Mouse (Mus musculus) forebrain, embryonic 10.5 days (tissue): Measurements from ENCODE around the gene Tubb4b. TPM values are rescaled to one million over a fixed set of nuclear protein-coding genes. Genes with fewer than 3 reads are reported as not detected.

Experiments
- DNase-seq: peaks from one replicate; pipeline ENCODE4 v3.0.0-alpha.2; 2017; ENCODE audit warnings: low spot score; ENCODE audit errors: extremely low spot score
- H3K27ac ChIP-seq: fragments of 300-500 bp; sonication (generic); 2 replicates; pipeline ENCODE4 v1.5.1; 2016; ENCODE audit warnings: mild to moderate bottlenecking
- H3K27me3 ChIP-seq: fragments of 300-500 bp; sonication (generic); 2 replicates; pipeline ENCODE4 v1.6.1; 2016; ENCODE audit warnings: mild to moderate bottlenecking; ENCODE audit not compliant: poor library complexity, severe bottlenecking
- H3K36me3 ChIP-seq: fragments of 300-500 bp; sonication (generic); replicated peaks from 2 replicates; pipeline ENCODE4 v1.6.1; 2016; ENCODE audit warnings: mild to moderate bottlenecking, moderate library complexity
- H3K4me1 ChIP-seq: fragments of 300-500 bp; sonication (generic); 2 replicates; pipeline ENCODE4 v1.6.1; 2016
- H3K4me3 ChIP-seq: fragments of 300-500 bp; sonication (generic); 2 replicates; pipeline ENCODE4 v1.5.1; 2016; ENCODE audit warnings: mild to moderate bottlenecking, moderate library complexity
- H3K9me3 ChIP-seq: fragments of 300-500 bp; sonication (generic); 2 replicates; pipeline ENCODE4 v1.6.1; 2016; ENCODE audit warnings: mild to moderate bottlenecking, moderate library complexity
- WGBS: fragments of 180-500 bp; shearing (Covaris S2); methylation state at CpG from one replicate; pipeline ENCODE4 v1.1.7; 2016; 5-methylcytosine and 5-hydroxymethylcytosine counted together
- polyA plus RNA-seq: library from polyadenylated mRNA; unstranded; fragments of >200 nt; fragmentation: Nextera tagmentation; extraction: Ambion mirVana; gene quantifications from 2 replicates; pipeline ENCODE4 v1.2.1, GENCODE M21; 2016

The Tubb4b gene
- polyA plus RNA-seq, 1 experiment from 2014 or later: 780 TPM

GRCm38 (mm10) chr2:25240723-25241437 is 16.4 kb upstream of the Tubb4b start:
- H3K27ac ChIP-seq: peak overlapping the region; percentile 84
- peak; percentile 77 for DNase-seq
- WGBS: 2% methylated on average over 29 of the region's 29 CpGs
- peak overlapping the region; percentile 76 for H3K4me3 ChIP-seq
- no peaks in the 10 kb centered on the region for H3K9me3 ChIP-seq
- peaks cover 34% of the 10 kb centered on the region for H3K4me1 ChIP-seq
- peaks cover 56% of the 10 kb centered on the region for H3K27me3 ChIP-seq
- peaks cover 14% of the 10 kb centered on the region for H3K36me3 ChIP-seq

GRCm38 (mm10) chr2:25240310-25240709 is 15.8 kb upstream of the Tubb4b start:
- no peak for DNase-seq
- peak overlapping the region; percentile 76 for H3K4me3 ChIP-seq
- H3K9me3 ChIP-seq: no peaks in the 10 kb centered on the region
- 46% methylated on average over 8 of the region's 8 CpGs for WGBS
- H3K27ac ChIP-seq: peak overlapping the region; percentile 71
- peaks cover 34% of the 10 kb centered on the region for H3K4me1 ChIP-seq
- H3K27me3 ChIP-seq: peaks cover 57% of the 10 kb centered on the region
- H3K36me3 ChIP-seq: peaks cover 8% of the 10 kb centered on the region

GRCm38 (mm10) chr2:25239766-25240165 is 15.3 kb upstream of the Tubb4b start:
- Histone ChIP-seq H3K27me3 (peaks cover 57% of the 10 kb centered on the region), H3K9me3 (no peaks in the 10 kb centered on the region), H3K27ac (no peak overlapping the region), H3K36me3 (peaks cover 5% of the 10 kb centered on the region), H3K4me3 (no peak overlapping the region), H3K4me1 (peaks cover 34% of the 10 kb centered on the region)
- 87% methylated on average over 3 of the region's 3 CpGs for WGBS
- no peak for DNase-seq

- peaks cover 30% of the 10 kb centered on the region for H3K4me1 ChIP-seq
- no peak overlapping the region for H3K4me3 ChIP-seq
- H3K9me3 ChIP-seq: no peaks in the 10 kb centered on the region
- H3K27me3 ChIP-seq: peaks cover 44% of the 10 kb centered on the region
- no peaks in the 10 kb centered on the region for H3K36me3 ChIP-seq
- no peak overlapping the region for H3K27ac ChIP-seq
- DNase-seq: no peak
These were observed 13.6 kb upstream of the Tubb4b start for GRCm38 (mm10) chr2:25238106-25238505.

- no peaks in the 10 kb centered on the region for H3K9me3 ChIP-seq
- no peak overlapping the region for H3K4me3 ChIP-seq
- H3K27me3 ChIP-seq: peaks cover 38% of the 10 kb centered on the region
- no peaks in the 10 kb centered on the region for H3K36me3 ChIP-seq
- DNase-seq: no peak
- peaks cover 25% of the 10 kb centered on the region for H3K4me1 ChIP-seq
- WGBS: 76% methylated on average over 4 of the region's 4 CpGs
- H3K27ac ChIP-seq: no peak overlapping the region
These were observed 13.0 kb upstream of the Tubb4b start for GRCm38 (mm10) chr2:25237522-25237921.

GRCm38 (mm10) chr2:25236614-25237013 is 12.1 kb upstream of the Tubb4b start, which contains the start of gene Rnf224:
Gene Rnf224 (minus strand): TSS chr2:25236787.
- no peak within 1 kb of the TSS for H3K27ac ChIP-seq
- H3K27me3 ChIP-seq: peaks cover 31% of the 10 kb centered on the region
- 39% methylated on average over 8 of the region's 8 CpGs for WGBS
- no peaks in the 10 kb centered on the region for H3K36me3 ChIP-seq
- H3K4me3 ChIP-seq: no peak within 1 kb of the TSS
- H3K4me1 ChIP-seq: peaks cover 16% of the 10 kb centered on the region
- no peak for DNase-seq
- no peaks in the 10 kb centered on the region for H3K9me3 ChIP-seq

- no peak overlapping the region for H3K27ac ChIP-seq
- H3K27me3 ChIP-seq: peaks cover 30% of the 10 kb centered on the region
- H3K4me3 ChIP-seq: no peak overlapping the region
- DNase-seq: no peak
- 83% methylated on average over 5 of the region's 5 CpGs for WGBS
- H3K36me3 ChIP-seq: no peaks in the 10 kb centered on the region
- no peaks in the 10 kb centered on the region for H3K4me1 ChIP-seq
- H3K9me3 ChIP-seq: no peaks in the 10 kb centered on the region
These were observed 10.2 kb upstream of the Tubb4b start for GRCm38 (mm10) chr2:25234551-25235220.

- H3K27me3 ChIP-seq: peaks cover 23% of the 10 kb centered on the region
- peaks cover 2% of the 10 kb centered on the region for H3K4me1 ChIP-seq
- H3K9me3 ChIP-seq: no peaks in the 10 kb centered on the region
- WGBS: 88% methylated on average over 3 of the region's 3 CpGs
- no peak within 1 kb of the TSS for H3K27ac ChIP-seq
- H3K36me3 ChIP-seq: no peaks in the 10 kb centered on the region
- H3K4me3 ChIP-seq: no peak within 1 kb of the TSS
- DNase-seq: no peak
These were observed 9.5 kb upstream of the Tubb4b start, which contains the start of gene Slc34a3 for GRCm38 (mm10) chr2:25234050-25234449. Gene Slc34a3 (minus strand): TSS chr2:25234364.

- Histone ChIP-seq H3K4me1 (peaks cover 8% of the 10 kb centered on the region), H3K36me3 (no peaks in the 10 kb centered on the region), H3K27ac (no peak overlapping the region), H3K27me3 (peaks cover 21% of the 10 kb centered on the region), H3K4me3 (no peak overlapping the region), H3K9me3 (no peaks in the 10 kb centered on the region)
- no peak for DNase-seq
- 85% methylated on average over 4 of the region's 4 CpGs for WGBS
These were observed 8.9 kb upstream of the Tubb4b start for GRCm38 (mm10) chr2:25233421-25233820.

- WGBS: 63% methylated on average over 12 of the region's 12 CpGs
- H3K4me1 ChIP-seq: peaks cover 17% of the 10 kb centered on the region
- H3K27ac ChIP-seq: no peak overlapping the region
- no peaks in the 10 kb centered on the region for H3K36me3 ChIP-seq
- H3K4me3 ChIP-seq: no peak overlapping the region
- no peak for DNase-seq
- H3K27me3 ChIP-seq: peaks cover 16% of the 10 kb centered on the region
- H3K9me3 ChIP-seq: no peaks in the 10 kb centered on the region
These were observed 6.5 kb upstream of the Tubb4b start for GRCm38 (mm10) chr2:25231038-25231437.

GRCm38 (mm10) chr2:25230581-25230980 is 6.1 kb upstream of the Tubb4b start:
- 89% methylated on average over 7 of the region's 7 CpGs for WGBS
- Histone ChIP-seq H3K4me1 (peaks cover 21% of the 10 kb centered on the region), H3K9me3 (no peaks in the 10 kb centered on the region), H3K36me3 (no peaks in the 10 kb centered on the region), H3K27me3 (peaks cover 14% of the 10 kb centered on the region), H3K27ac (no peak overlapping the region), H3K4me3 (no peak overlapping the region)
- DNase-seq: no peak

- Histone ChIP-seq H3K9me3 (no peaks in the 10 kb centered on the region), H3K27ac (no peak overlapping the region), H3K36me3 (no peaks in the 10 kb centered on the region), H3K4me1 (peaks cover 26% of the 10 kb centered on the region), H3K27me3 (peaks cover 14% of the 10 kb centered on the region), H3K4me3 (no peak overlapping the region)
- DNase-seq: no peak
- 85% methylated on average over 5 of the region's 5 CpGs for WGBS
These were observed 5.1 kb upstream of the Tubb4b start for GRCm38 (mm10) chr2:25229582-25229981.

GRCm38 (mm10) chr2:25228995-25229530 is 4.6 kb upstream of the Tubb4b start:
- no peaks in the 10 kb centered on the region for H3K9me3 ChIP-seq
- DNase-seq: no peak
- peak overlapping the region; percentile 80 for H3K27ac ChIP-seq
- H3K4me3 ChIP-seq: peak overlapping the region; percentile 38
- peaks cover 26% of the 10 kb centered on the region for H3K4me1 ChIP-seq
- 66% methylated on average over 6 of the region's 6 CpGs for WGBS
- no peaks in the 10 kb centered on the region for H3K36me3 ChIP-seq
- peaks cover 14% of the 10 kb centered on the region for H3K27me3 ChIP-seq
